Mouse (Mus musculus): ENCODE results near the gene Kmt2e. TPM values are rescaled to one million over a fixed set of nuclear protein-coding genes. Genes with fewer than 3 reads are reported as not detected.

The Kmt2e gene
- polyA plus RNA-seq, 1 experiment from 2014 or later: 151 TPM

DNA sequence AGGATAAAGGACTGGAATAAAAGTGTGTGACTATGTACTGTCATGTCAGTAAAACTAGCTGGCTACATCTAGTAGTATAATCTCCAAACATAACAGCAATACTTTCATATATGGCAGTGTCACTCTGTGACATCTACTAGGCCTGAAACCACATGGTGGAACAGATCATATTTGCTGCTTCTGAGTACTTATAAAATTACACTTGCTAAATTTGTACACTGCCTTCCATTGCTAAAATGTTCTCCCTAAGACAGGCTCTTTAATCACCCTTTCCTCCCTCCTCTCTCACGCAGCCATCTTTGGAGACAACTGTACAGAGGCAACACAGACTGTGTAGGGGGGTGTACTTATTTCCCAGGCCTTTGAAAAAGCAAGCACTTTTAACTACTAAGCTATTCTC lies 13.8 kb upstream of the Kmt2e start:
- H3K4me3 ChIP-seq: no peak overlapping the region
- WGBS: 40% methylated on average over 1 of the region's 1 CpGs

DNA sequence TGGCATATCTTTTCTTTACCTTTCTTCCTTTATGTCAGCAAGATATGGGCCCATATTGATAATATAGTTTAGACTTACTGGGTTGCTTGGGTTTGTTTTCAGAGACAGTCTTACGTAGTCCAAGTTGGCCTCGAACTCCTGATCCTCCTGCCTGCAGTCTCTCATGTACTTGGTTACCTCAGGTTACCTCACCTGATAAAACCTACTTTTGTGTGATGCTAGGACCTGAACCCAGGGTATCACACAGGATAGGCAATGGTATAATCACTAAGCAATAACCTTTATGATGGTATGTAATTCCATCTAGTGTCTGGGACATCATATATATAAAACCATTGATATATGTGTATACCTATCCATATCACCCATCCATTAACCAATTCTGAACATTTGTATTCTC lies 12.8 kb upstream of the Kmt2e start:
- H3K36me3 ChIP-seq: peaks cover 29% of the 10 kb centered on the region
- H3K27me3 ChIP-seq: no peaks in the 10 kb centered on the region
- 93% methylated on average over 2 of the region's 2 CpGs for WGBS
- H3K4me1 ChIP-seq (replicated peaks): peaks cover 67% of the 10 kb centered on the region
- H3K9me3 ChIP-seq: no peaks in the 10 kb centered on the region
- H3K27ac ChIP-seq (replicated peaks): no peak overlapping the region
- ATAC-seq (ENCODE audit: low read depth): no peak
- H3K4me3 ChIP-seq: no peak overlapping the region
- H3K9ac ChIP-seq: no peak overlapping the region
- no peak overlapping the region for H3K4me2 ChIP-seq

More for the DNA sequence above, 13.8 kb upstream of the Kmt2e start:
- Histone ChIP-seq H3K4me2 (no peak overlapping the region), H3K9ac (no peak overlapping the region), H3K27me3 (no peaks in the 10 kb centered on the region), H3K4me1 (replicated peaks) (peaks cover 66% of the 10 kb centered on the region), H3K27ac (replicated peaks) (peak overlapping the region; percentile 97; the same call in 1 of the 2 replicates), H3K36me3 (peaks cover 25% of the 10 kb centered on the region), H3K9me3 (no peaks in the 10 kb centered on the region)
- no peak for ATAC-seq (ENCODE audit: low read depth)

DNA sequence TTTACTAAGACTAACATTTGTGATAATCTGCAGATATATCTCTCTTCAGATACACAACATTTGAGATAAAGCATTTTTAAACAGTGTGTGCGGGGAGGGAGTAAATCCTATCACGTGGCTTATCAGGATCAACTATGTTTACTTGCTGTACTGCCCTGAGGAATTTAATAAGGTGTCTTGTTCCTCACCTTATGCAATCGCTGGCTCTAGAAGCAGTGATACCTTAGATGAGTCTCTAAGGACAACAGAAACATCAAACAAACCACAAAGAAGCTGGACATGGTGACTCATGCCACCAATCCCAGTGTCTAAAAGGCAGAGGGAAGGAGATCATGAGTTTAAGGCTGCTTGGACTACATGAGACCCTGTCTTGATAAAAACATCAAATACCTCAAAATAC lies 11.2 kb upstream of the Kmt2e start:
- Histone ChIP-seq H3K9ac (no peak overlapping the region), H3K4me1 (replicated peaks) (peaks cover 64% of the 10 kb centered on the region), H3K9me3 (no peaks in the 10 kb centered on the region), H3K4me2 (no peak overlapping the region), H3K36me3 (peaks cover 35% of the 10 kb centered on the region), H3K27me3 (no peaks in the 10 kb centered on the region), H3K27ac (replicated peaks) (no peak overlapping the region), H3K4me3 (no peak overlapping the region)
- no peak for ATAC-seq (ENCODE audit: low read depth)
- WGBS: 87% methylated on average over 3 of the region's 3 CpGs

DNA sequence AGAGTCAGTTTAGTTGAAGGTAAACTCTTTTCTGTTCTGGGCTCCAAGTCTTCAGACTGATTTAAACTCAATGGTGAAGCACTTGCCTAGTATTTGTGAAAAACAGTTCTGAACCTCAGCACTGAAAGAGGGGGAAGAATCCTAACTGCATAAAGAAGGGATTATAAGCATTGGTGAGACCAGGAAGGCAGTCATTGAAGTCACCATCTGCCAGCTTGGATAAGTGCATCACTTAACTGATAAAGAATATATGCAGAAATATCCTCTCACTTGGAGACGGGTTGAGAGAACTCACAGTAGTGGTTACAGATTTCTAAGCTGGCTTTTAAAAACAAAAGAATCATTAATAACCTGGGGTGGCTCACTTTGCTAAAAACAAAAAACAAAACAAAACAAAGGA lies 6.7 kb upstream of the Kmt2e start:
- no peak overlapping the region for H3K27ac ChIP-seq (replicated peaks)
- peaks cover 67% of the 10 kb centered on the region for H3K4me1 ChIP-seq (replicated peaks)
- H3K9me3 ChIP-seq: no peaks in the 10 kb centered on the region
- WGBS: 66% methylated on average over 1 of the region's 1 CpGs
- H3K9ac ChIP-seq: no peak overlapping the region
- peaks cover 32% of the 10 kb centered on the region for H3K36me3 ChIP-seq
- 0 out of 2 replicates have a peak overlapping the region, but pooled peaks have one; percentile 6 for H3K4me2 ChIP-seq
- H3K4me3 ChIP-seq: no peak overlapping the region
- ATAC-seq (ENCODE audit: low read depth): no peak
- H3K27me3 ChIP-seq: no peaks in the 10 kb centered on the region

DNA sequence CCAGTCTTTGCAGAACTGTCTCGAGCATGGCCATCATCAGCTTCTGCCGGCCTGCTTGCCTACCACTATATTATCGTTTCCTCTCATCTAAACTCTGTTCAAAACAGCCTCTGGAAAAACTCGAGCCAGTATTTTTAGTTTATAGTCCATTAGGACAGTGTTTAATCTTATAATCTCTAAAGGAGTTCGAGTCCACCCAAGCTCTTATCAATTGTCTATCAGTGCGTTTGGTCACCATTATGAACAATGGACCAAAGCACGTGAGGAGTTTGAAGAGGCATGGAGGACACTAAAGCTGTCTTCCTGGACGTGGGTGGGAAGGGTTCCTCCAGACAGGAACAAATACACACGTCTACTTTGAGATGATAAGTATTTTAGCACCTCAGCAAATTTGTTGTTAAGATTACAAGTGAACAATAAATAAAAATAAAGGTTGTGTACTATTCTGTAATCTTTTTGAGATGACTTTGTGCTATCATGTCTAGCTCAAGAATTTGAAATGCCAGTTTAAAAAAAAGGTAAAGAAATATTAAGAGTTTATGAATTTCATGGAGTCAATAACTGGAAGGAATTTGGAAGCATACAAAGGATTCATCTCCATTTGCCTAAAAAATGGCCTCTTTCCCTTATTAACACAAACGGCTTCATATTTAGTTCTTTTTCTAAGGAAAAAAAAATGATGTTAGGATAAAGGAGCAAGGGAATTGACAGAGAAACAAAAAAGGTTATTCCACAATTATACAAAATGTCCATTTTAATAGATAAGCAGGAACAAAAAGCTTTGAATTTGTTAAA lies 3.0 kb upstream of the Kmt2e start:
- WGBS: 21% methylated on average over 10 of the region's 10 CpGs
- ATAC-seq (ENCODE audit: low read depth): no peak
- Histone ChIP-seq H3K4me1 (replicated peaks) (peaks cover 47% of the 10 kb centered on the region), H3K9me3 (no peaks in the 10 kb centered on the region), H3K36me3 (peaks cover 8% of the 10 kb centered on the region; the same call in 1 of the 2 replicates), H3K27me3 (no peaks in the 10 kb centered on the region), H3K4me3 (peak overlapping the region; percentile 98), H3K9ac (peak overlapping the region; percentile 75), H3K27ac (replicated peaks) (peak overlapping the region; percentile 82), H3K4me2 (peak overlapping the region; percentile 88)

DNA sequence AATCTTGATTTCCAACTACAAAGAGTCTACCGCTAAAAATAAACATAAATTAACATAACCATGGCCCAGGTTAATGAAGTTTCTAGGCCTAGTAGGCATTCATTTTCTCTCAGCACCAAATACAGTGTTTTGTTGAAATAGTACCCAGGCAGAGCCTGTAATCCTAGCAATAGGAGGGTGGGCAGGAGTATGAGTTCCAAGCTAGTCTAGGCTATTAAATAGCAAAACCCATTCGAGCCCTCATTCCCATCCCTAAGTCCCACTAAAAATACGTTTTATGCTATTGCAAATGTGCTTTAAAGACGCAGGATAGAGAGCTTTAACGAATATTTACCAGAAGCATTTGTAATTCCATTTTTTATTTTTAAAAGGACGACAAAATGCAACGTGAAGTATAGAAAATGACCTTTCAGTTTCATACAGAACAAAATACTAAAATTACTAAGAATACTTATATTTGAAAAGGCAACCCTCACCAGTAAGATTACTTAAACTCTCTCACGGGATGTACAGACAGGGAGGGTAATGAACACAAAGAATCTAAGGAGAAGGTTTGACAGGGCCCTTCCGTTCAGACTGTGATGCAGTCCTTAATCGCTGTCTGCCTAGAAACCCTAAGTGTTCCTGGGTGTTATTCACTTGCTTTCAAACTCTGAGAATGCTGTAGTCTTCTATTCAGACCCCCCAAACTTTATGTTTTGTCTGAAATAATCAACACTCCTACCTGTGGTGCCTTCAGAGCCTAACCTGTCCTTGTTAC lies 2.1 kb upstream of the Kmt2e start:
- no peak; the same call in 1 of the 2 replicates for ATAC-seq (ENCODE audit: low read depth)
- peak overlapping the region; percentile 88 for H3K4me2 ChIP-seq
- H3K9me3 ChIP-seq: no peaks in the 10 kb centered on the region
- H3K4me1 ChIP-seq (replicated peaks): peaks cover 49% of the 10 kb centered on the region
- peaks cover 4% of the 10 kb centered on the region; the same call in 1 of the 2 replicates for H3K36me3 ChIP-seq
- H3K27me3 ChIP-seq: no peaks in the 10 kb centered on the region
- H3K4me3 ChIP-seq: peak overlapping the region; percentile 98
- peak overlapping the region; percentile 100 for H3K9ac ChIP-seq
- peak overlapping the region; percentile 100 for H3K27ac ChIP-seq (replicated peaks)
- WGBS: 3% methylated on average over 10 of the region's 10 CpGs

DNA sequence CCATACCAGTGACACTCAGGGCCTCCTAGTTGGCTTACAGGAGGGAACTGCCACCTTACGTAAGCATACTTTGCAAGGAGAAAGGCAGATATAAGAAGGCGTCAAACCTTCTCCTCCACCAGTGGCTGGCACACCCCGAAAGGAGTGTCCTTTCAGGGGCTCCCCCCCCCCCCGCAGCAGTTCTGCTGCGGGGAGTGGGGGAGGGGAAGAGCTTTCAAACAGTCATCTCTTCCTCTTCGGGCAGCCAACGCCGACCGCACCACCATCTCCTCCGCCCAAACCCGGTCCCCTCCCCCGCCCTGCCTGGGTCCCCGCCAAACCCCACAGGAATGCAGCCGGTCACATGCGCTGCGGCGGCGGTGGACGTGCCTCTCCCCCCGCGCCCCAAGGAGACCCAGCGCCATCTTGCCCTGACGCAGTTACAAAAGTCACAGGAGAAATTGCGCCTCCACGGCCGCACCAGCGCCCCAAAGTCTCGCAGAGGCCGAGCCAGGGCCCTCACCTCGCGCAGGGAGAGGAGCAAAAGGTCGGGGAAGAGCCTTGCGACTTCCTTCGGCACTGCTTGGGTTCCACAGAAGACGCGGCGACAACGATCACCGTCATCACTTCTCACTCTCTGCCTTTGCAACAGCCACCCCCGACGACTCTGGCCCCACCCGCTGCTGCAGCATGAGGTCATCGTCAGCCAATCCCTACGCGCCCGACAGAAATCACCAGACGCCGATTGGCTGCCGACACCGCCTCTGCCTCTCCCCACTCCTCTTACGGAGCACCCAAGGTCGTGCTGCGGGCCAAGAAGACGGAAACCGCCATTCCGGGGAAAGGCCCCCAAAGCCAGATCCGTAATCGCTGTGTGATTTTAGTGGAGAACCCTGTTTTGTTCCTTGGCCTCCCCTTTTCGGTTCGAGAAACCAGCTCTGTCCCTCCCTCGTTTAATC lies 1.3 kb upstream of the Kmt2e start:
- under 1% methylated on average over 60 of the region's 61 CpGs for WGBS
- Histone ChIP-seq H3K27ac (replicated peaks) (peak overlapping the region; percentile 100), H3K4me1 (replicated peaks) (peaks cover 48% of the 10 kb centered on the region), H3K4me2 (peak overlapping the region; percentile 88), H3K36me3 (no peaks in the 10 kb centered on the region), H3K4me3 (peak overlapping the region; percentile 98), H3K9me3 (no peaks in the 10 kb centered on the region), H3K9ac (peak overlapping the region; percentile 100), H3K27me3 (no peaks in the 10 kb centered on the region)
- peak; percentile 93 for ATAC-seq (ENCODE audit: low read depth)

DNA sequence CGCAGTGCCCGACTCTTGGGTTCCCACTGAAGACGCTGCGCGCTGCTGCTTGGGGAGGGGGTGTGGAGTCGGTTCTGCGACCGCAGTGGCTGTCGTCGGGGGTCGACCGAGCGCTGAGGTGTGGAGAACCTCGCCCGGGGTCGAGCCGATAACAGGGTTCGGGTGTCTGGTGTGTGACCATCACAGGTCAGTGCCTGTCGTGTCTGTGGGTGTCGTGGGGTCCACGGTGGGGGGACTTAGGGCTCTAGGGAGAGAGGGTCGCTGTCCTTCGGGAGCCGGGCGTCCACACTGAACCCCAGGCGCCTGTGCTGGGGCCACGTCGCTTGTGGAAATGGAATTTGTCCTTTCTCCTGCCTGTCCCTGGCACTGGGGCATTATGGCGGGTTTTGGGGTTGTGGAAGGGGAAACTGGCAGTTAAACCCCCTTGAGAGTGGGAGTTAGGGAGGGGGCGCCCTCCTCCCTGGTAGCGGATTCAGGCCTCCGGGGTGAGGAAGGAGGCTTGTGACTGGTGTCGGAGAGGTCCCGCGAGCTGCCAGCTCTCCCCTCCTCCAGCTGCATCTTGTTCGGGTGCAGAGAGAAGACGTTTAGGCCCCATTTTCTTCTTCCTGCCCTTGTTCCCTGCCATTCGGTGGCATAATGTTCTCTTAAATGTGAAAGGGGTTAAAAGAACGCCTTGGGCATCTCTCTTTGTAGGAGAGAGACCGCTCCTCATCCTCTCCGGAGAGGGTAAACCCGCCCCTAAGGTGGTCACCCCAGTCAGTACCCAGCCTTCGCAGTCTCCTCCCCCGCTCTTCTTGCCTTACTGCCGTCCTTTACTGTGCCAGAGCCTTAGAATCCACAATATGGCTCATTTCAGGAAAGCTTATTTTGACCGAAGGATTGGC lies 599 bp downstream of the Kmt2e start:
- Histone ChIP-seq H3K4me2 (peak overlapping the region; percentile 83), H3K4me3 (peak overlapping the region; percentile 98), H3K27ac (replicated peaks) (peak overlapping the region; percentile 100), H3K4me1 (replicated peaks) (peaks cover 38% of the 10 kb centered on the region), H3K9me3 (no peaks in the 10 kb centered on the region), H3K9ac (peak overlapping the region; percentile 100), H3K36me3 (no peaks in the 10 kb centered on the region), H3K27me3 (no peaks in the 10 kb centered on the region)
- no peak for ATAC-seq (ENCODE audit: low read depth)
- under 1% methylated on average over 44 of the region's 46 CpGs for WGBS

DNA sequence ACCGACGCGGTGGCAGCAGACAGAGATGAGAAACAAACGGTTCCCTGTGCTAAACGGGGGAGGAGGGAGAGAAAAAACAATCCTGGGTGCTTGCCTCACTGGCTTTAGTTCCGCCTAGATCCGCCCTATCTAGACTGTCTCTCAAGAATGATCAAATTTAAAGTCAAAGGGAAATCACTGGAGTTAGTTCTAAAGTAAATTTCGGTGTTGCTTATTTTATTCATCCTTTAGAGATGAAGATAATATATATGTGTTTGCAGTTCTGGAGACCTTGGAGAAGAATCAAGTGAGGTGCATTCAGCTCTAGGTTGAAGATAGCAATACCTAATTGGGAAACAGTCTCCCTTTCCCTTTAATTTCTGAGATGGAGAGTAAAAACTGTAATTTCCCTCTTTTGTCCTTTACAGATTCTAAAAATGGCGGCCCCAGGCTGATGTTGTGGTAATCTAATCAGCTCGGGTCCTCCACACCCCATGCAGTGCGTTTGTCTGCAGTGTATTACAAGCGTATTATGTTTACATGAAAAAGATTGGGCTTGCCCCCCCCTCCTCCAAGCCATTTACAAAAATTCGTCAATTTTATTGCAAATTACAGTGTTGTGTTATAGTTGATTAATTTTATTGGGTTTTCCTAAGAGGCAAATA lies 1.4 kb downstream of the Kmt2e start:
- Histone ChIP-seq H3K4me3 (peak overlapping the region; percentile 98), H3K4me1 (replicated peaks) (peaks cover 36% of the 10 kb centered on the region)
- WGBS: under 1% methylated on average over 13 of the region's 13 CpGs

DNA sequence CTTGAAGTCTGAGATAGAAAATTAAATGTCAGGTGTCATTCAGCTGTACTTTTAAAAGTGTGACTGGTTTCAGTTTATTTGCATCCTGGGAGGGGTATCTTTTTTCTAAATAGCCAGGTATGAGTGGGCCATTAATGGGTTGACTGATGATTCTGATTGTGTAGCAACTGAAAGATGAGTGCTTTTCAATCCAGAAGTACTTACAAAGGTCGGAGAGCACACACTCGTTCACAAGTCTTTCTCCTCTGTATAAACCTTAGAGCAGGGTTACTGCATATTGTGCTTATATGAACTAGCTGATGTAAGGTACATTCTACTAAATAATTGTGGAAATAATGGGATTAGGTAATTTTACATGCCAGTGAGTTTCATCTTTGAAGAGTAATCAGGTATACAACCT lies 2.5 kb downstream of the Kmt2e start:
- no peak overlapping the region for H3K27ac ChIP-seq (replicated peaks)
- peak overlapping the region; percentile 83 for H3K4me2 ChIP-seq
- H3K9ac ChIP-seq: peak overlapping the region; percentile 100
- H3K4me1 ChIP-seq (replicated peaks): peaks cover 40% of the 10 kb centered on the region
- H3K4me3 ChIP-seq: peak overlapping the region; percentile 98
- no peaks in the 10 kb centered on the region for H3K9me3 ChIP-seq
- no peaks in the 10 kb centered on the region for H3K36me3 ChIP-seq
- WGBS: 10% methylated on average over 2 of the region's 2 CpGs
- ATAC-seq (ENCODE audit: low read depth): no peak
- H3K27me3 ChIP-seq: no peaks in the 10 kb centered on the region

More for the DNA sequence above, 1.4 kb downstream of the Kmt2e start:
- Histone ChIP-seq H3K36me3 (no peaks in the 10 kb centered on the region), H3K27me3 (no peaks in the 10 kb centered on the region), H3K4me2 (peak overlapping the region; percentile 83), H3K9me3 (no peaks in the 10 kb centered on the region), H3K9ac (peak overlapping the region; percentile 100), H3K27ac (replicated peaks) (peak overlapping the region; percentile 100)
- ATAC-seq (ENCODE audit: low read depth): no peak

Measured in neural tube, embryonic 13.5 days (tissue).